Mouse (Mus musculus) heart, embryonic 11.5 days (tissue): ENCODE data around the gene Mettl26. TPM values are rescaled to one million over a fixed set of nuclear protein-coding genes. Genes with fewer than 3 reads are reported as not detected.
A peak's percentile ranks its signal among the peaks of the same experiment; 100 is the strongest.

Experiments
- ATAC-seq: fragments of 200-750 bp; cut with Nextera tagmentation; replicated peaks from 2 replicates; pipeline ENCODE4 v1.8.0; 2017; ENCODE audit warnings: moderate library complexity; ENCODE audit not compliant: insufficient number of reproducible peaks, low FRiP score, low TSS enrichment
- H3K27ac ChIP-seq: fragments of 300-500 bp; sonication (generic); 2 replicates; pipeline ENCODE4 v1.5.1; 2014; ENCODE audit warnings: mild to moderate bottlenecking, low read depth, low read length
- H3K27me3 ChIP-seq: fragments of 300-500 bp; sonication (generic); 2 replicates; pipeline ENCODE4 v1.6.1; 2014; ENCODE audit warnings: mild to moderate bottlenecking, low read length, mixed read lengths; ENCODE audit not compliant: control insufficient read depth, insufficient read depth
- H3K36me3 ChIP-seq: fragments of 300-500 bp; sonication (generic); 2 replicates; pipeline ENCODE4 v1.6.1; 2014; ENCODE audit warnings: mild to moderate bottlenecking, low read length, moderate library complexity, mixed read lengths; ENCODE audit not compliant: control insufficient read depth, insufficient read depth
- H3K4me1 ChIP-seq: fragments of 300-500 bp; sonication (generic); 2 replicates; pipeline ENCODE4 v1.6.1; 2014; ENCODE audit warnings: low read length; ENCODE audit not compliant: control insufficient read depth, insufficient read depth
- H3K4me2 ChIP-seq: fragments of 300-500 bp; sonication (generic); 2 replicates; pipeline ENCODE4 v1.6.1; 2014; ENCODE audit warnings: mild to moderate bottlenecking, moderate library complexity
- H3K4me3 ChIP-seq: fragments of 300-500 bp; sonication (generic); 2 replicates; pipeline ENCODE4 v1.5.1; 2014; ENCODE audit warnings: low read depth, low read length
- H3K9ac ChIP-seq: fragments of 300-500 bp; sonication (generic); 2 replicates; pipeline ENCODE4 v1.6.1; 2014; ENCODE audit warnings: mild to moderate bottlenecking, low read depth, low read length, moderate library complexity
- H3K9me3 ChIP-seq: fragments of 300-500 bp; sonication (generic); replicated peaks from 2 replicates; pipeline ENCODE4 v1.6.1; 2016; ENCODE audit warnings: low read length; ENCODE audit not compliant: control insufficient read depth
- WGBS: fragments of 180-500 bp; shearing (Covaris S2); extraction: QIAGEN DNeasy Blood & Tissue Kit; methylation state at CpG from one replicate; pipeline ENCODE4 v1.1.7; 2014; ENCODE audit not compliant: insufficient replicate concordance; 5-methylcytosine and 5-hydroxymethylcytosine counted together
- polyA plus RNA-seq: library from polyadenylated mRNA; unstranded; fragments of >200 nt; fragmentation: Nextera tagmentation; extraction: Ambion mirVana; gene quantifications from 2 replicates; pipeline ENCODE4 v1.2.1, GENCODE M21; 2014

Mettl26 gene
- polyA plus RNA-seq, 1 experiment from 2014 or later: 46.0 TPM

DNA sequence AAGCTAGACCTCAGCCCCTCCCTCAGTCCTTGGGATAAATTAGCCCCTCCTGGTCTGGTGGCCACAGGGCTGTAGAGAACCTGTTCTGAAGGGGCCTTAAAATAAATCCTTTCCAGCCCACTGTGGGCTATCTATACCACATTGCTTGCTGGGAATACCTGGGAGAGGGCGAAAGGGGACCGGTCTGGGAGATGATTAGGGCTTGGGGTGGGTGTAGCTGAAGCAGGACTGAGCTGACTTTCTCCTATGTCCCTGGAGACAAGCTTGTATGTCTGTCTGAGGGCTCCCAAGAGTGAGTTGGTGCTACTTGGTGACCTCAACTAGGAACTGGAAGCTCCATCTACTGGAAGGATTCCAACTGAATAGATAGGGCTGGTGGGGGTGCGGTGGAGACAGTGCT lies 2.2 kb downstream of the Mettl26 start:
- Histone ChIP-seq H3K4me3 (no peak overlapping the region), H3K9ac (no peak overlapping the region), H3K4me1 (peaks cover 33% of the 10 kb centered on the region), H3K4me2 (no peak overlapping the region), H3K9me3 (no peaks in the 10 kb centered on the region), H3K36me3 (peaks cover 7% of the 10 kb centered on the region; the same call in 1 of the 2 replicates), H3K27ac (no peak overlapping the region), H3K27me3 (no peaks in the 10 kb centered on the region)
- ATAC-seq: no peak
- 88% methylated on average over 3 of the region's 3 CpGs for WGBS

DNA sequence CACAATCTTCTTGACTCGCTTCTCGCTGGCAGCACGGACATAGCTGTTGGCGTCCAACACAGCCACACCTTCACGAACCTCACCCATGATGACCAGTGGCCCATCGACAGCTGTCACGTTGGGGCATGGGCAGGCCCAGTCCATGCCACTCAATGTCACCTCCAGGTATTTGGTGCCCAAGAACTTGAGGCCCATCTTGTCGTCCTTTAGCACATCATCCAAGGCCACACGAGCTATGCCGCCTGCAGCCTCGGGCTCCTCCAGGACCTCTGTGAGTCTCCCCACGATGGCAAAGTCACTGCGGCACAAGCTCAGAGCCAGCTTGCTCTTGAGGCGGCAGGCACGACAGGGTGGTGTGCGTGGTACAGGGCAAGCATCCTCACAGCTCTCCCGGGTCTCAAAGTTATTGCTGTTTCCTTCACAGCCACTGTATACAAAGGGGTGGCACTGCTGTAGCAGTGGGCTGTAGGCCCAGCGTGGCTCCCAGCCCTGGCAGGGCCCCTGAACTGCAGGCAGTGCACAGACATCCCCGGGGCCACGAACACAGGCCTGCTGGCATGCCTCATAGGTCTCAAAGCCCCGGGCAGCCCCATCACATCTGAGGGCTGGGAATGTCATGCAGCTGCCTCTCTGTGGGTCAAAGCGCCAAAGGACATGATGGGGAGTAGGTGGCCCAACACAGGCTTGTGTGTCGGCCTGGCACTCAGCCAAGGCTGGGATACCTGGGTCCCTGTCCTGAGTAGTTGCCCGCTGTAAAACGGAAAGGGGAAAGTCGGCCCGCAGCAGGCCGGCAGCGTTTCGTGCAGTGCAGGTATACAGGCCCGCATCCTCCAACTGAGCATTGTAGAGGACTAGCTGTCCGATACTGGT lies 3.1 kb downstream of the Mettl26 start:
- H3K4me3 ChIP-seq: no peak overlapping the region
- H3K9me3 ChIP-seq: no peaks in the 10 kb centered on the region
- H3K4me1 ChIP-seq: peaks cover 36% of the 10 kb centered on the region
- H3K9ac ChIP-seq: no peak overlapping the region
- no peaks in the 10 kb centered on the region for H3K27me3 ChIP-seq
- H3K27ac ChIP-seq: no peak overlapping the region
- no peak for ATAC-seq
- H3K4me2 ChIP-seq: no peak overlapping the region
- WGBS: 91% methylated on average over 32 of the region's 32 CpGs
- H3K36me3 ChIP-seq: peaks cover 7% of the 10 kb centered on the region; the same call in 1 of the 2 replicates

DNA sequence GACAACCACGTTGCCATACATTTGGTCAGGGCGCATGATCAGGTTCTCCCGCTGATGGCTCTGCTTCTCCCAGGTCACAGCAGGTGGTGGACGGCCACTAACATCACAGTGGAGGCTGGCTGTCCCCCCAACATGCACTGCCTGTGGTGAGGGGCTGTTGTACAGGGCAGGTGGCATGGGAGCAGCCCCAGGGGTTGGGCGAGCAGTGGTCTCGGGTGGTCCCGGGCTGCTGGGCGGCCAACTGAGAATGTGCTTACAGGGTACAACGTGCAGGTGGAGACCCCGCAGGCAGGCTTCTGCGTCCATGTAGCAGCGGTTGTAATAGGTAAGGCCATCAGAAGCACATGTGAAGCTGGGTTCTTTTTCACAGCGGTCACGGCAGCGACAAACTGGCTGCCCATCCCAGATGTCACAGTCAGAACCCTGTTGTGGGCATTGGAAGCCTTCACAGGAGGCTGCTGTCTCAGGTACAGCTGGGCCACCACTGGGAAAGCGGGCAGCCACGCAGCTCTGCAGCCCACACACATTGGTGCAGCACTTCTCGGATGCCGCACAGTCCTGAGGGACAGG lies 3.8 kb downstream of the Mettl26 start:
- peaks cover 11% of the 10 kb centered on the region; the same call in 1 of the 2 replicates for H3K36me3 ChIP-seq
- H3K4me1 ChIP-seq: peaks cover 36% of the 10 kb centered on the region
- 92% methylated on average over 19 of the region's 19 CpGs for WGBS
- no peaks in the 10 kb centered on the region for H3K9me3 ChIP-seq
- no peak overlapping the region for H3K27ac ChIP-seq
- no peak overlapping the region for H3K4me3 ChIP-seq
- H3K27me3 ChIP-seq: no peaks in the 10 kb centered on the region
- no peak overlapping the region for H3K9ac ChIP-seq
- no peak overlapping the region for H3K4me2 ChIP-seq
- no peak for ATAC-seq

DNA sequence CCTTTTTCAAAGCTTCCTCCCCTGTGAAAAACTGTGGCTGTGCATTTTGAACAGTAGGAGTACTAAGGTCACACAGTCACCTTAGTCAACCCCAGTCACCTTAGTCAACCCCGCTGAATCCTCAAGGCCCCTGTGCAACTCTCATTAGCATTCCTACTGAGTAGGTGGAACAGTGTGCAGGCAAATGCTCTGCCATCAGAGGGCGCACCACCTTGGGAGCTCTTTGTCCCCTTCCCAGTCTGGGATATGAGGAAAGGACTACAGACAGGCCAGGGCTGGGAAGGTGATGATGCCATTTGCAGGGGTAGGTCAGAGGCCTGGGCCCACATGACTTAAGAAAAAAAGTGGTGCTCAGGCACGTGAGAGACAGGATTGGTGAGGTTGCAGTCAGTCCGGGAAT lies 4.4 kb downstream of the Mettl26 start:
- H3K4me1 ChIP-seq: peaks cover 31% of the 10 kb centered on the region
- H3K4me2 ChIP-seq: no peak overlapping the region
- H3K36me3 ChIP-seq: peaks cover 11% of the 10 kb centered on the region; the same call in 1 of the 2 replicates
- 64% methylated on average over 4 of the region's 4 CpGs for WGBS
- H3K9ac ChIP-seq: no peak overlapping the region
- no peak overlapping the region for H3K4me3 ChIP-seq
- H3K9me3 ChIP-seq: no peaks in the 10 kb centered on the region
- no peaks in the 10 kb centered on the region for H3K27me3 ChIP-seq
- no peak for ATAC-seq
- no peak overlapping the region for H3K27ac ChIP-seq

DNA sequence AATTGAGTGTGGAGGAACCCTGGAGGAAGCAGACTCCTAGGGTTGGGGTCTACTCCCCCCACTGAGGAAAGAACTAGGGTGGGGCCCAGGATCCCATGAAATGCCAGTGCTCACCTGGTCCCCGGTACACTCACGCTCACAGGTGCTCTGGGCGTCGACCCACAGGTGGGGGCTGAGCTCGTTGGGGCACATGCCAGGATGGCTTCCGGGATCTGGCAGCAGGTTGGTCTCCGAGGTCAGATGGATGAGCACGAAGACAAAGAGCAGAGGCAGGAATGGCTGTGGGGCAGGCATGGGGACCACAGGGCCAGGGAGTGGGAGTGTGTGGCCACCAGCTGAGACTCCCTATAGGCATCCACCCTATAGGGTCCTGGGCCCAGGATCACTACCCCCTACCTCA lies 4.9 kb downstream of the Mettl26 start:
- peaks cover 31% of the 10 kb centered on the region for H3K4me1 ChIP-seq
- peaks cover 11% of the 10 kb centered on the region; the same call in 1 of the 2 replicates for H3K36me3 ChIP-seq
- no peaks in the 10 kb centered on the region for H3K9me3 ChIP-seq
- no peak overlapping the region for H3K9ac ChIP-seq
- H3K4me2 ChIP-seq: no peak overlapping the region
- H3K27me3 ChIP-seq: no peaks in the 10 kb centered on the region
- 84% methylated on average over 8 of the region's 8 CpGs for WGBS
- H3K4me3 ChIP-seq: no peak overlapping the region
- no peak overlapping the region for H3K27ac ChIP-seq
- no peak for ATAC-seq

DNA sequence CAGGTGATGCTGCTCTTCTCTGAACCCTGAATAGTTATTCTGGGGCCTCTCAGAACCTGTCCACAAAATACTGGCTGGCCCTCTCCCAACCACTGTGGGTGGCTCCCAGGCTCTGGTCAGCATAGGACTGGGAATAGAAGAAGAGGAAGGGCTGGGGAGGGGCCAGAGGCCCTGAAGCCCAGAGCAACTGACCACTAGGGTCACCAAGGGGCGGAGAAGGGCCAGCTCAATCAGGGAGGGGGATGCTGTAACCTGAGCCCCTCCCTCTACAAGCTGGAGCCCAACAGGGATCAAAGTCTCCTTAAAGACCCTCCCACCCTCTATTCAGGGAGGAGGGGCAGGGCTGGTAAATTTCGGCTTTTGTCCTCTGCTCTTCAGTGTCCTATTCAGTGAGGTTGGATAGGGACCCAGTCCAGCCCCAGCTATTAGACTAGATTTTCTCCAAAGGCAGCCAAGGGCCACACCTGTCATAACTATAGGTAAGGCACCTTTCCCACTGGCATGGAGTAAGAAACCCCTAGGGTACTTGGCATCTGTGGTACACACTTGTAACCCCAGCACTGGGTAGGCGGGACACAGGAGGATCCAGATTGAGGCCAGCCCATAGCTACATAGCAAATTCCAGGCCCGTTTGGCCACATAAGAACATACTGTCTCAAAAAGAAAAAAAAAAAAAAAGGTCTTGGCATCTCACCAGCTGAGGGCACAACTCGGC lies 5.5 kb downstream of the Mettl26 start, which contains the start of gene Wfikkn1:
Wfikkn1 (minus strand) TSS at position 663 of the 715 bp plus-strand sequence.
- H3K9ac ChIP-seq: peak within 1 kb of the TSS; percentile 56; the same call in 1 of the 2 replicates

DNA sequence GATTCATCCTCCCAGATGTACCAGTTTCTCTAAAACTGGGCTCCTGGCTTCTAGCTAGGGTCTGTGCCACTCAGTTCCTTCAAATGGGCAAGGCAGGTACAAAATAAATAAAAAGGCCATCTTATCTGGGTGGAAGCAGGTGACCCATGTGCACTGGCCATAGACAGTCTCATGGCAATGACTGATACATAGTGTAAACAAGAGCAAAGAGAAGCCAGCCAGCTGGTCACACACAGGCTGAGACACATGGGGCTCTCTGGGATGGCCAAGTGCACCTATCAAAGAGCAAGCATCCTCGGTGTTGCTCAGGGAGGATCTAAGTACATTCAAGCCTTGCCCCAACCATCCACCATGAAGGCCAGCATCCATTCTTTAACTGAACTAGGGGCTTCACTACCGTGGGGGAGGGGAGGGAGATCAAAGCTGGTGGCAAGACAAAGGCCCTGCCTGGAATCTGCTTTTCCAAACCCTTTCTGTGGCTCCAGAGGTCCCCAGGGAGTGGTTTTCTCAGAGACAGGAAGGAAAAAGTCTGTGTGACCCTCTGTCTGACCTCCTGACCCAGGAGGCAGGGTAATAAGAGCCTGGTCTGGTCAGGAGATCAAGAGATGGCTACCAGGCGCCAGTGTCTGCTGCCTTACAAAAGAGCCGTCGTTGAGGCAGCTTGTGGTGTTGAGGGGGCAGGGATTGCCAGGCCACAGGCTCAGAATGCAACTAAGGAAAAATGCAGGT lies 6.2 kb downstream of the Mettl26 start:
- Histone ChIP-seq H3K9me3 (no peaks in the 10 kb centered on the region), H3K9ac (peak overlapping the region; percentile 56; the same call in 1 of the 2 replicates), H3K36me3 (peaks cover 11% of the 10 kb centered on the region), H3K4me3 (no peak overlapping the region), H3K27me3 (no peaks in the 10 kb centered on the region), H3K4me2 (no peak overlapping the region), H3K27ac (0 out of 2 replicates have a peak overlapping the region, but pooled peaks have one; percentile 35), H3K4me1 (peaks cover 26% of the 10 kb centered on the region)
- no peak for ATAC-seq
- 13% methylated on average over 5 of the region's 5 CpGs for WGBS

More for the DNA sequence above, 5.5 kb downstream of the Mettl26 start, which contains the start of gene Wfikkn1:
- no peak for ATAC-seq
- no peak within 1 kb of the TSS for H3K4me3 ChIP-seq
- peak within 1 kb of the TSS; percentile 35; the same call in 1 of the 2 replicates for H3K27ac ChIP-seq
- 52% methylated on average over 5 of the region's 5 CpGs for WGBS
- no peak within 1 kb of the TSS for H3K4me2 ChIP-seq
- H3K27me3 ChIP-seq: no peaks in the 10 kb centered on the region
- peaks cover 11% of the 10 kb centered on the region for H3K36me3 ChIP-seq
- H3K9me3 ChIP-seq: no peaks in the 10 kb centered on the region
- peaks cover 31% of the 10 kb centered on the region for H3K4me1 ChIP-seq

DNA sequence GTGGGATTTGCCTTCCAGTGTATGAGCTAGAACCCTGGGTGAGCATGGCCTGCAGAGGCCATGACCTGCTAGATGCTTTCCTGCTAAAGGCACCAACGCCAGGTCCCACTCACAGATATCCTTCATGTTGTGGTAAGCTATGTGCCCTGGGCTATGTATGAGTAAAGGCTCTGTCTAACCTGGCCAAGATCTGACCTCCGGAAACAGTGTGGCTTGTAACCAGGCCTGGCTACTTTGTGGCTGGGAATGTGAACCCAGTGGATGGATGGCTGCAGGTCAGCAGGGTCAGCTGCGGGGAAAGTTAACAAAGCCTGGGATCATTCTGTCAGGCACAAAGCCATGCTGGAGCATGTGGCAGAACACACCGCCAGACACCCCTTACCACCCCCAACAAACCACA lies 6.8 kb downstream of the Mettl26 start:
- H3K27ac ChIP-seq: peak overlapping the region; percentile 35; the same call in 1 of the 2 replicates
- ATAC-seq: no peak
- H3K36me3 ChIP-seq: peaks cover 11% of the 10 kb centered on the region

More for the DNA sequence above, 6.8 kb downstream of the Mettl26 start:
- Histone ChIP-seq H3K4me3 (no peak overlapping the region), H3K9me3 (no peaks in the 10 kb centered on the region), H3K9ac (peak overlapping the region; percentile 56; the same call in 1 of the 2 replicates), H3K4me2 (no peak overlapping the region), H3K4me1 (peaks cover 21% of the 10 kb centered on the region), H3K27me3 (no peaks in the 10 kb centered on the region)
- 42% methylated on average over 4 of the region's 4 CpGs for WGBS
